Mouse (Mus musculus) myocyte (in vitro differentiated cells): ENCODE measurements around the gene Ddx23.

Source experiments
- E2F4 ChIP-seq: IDR thresholded peaks from one replicate; pipeline ENCODE4 v1.6.1; 2011; ENCODE audit warnings: mild to moderate bottlenecking, control low read depth, moderate library complexity; ENCODE audit not compliant: insufficient read depth
- MAX ChIP-seq: IDR thresholded peaks from one replicate; pipeline ENCODE4 v1.6.1; 2011; ENCODE audit warnings: low read depth, mild to moderate bottlenecking, control low read depth
- MYOD1 ChIP-seq, 3 experiments: IDR thresholded peaks; one replicate each; pipeline ENCODE4 v1.6.1; 2011; ENCODE audit warnings: control low read depth in 2 of 3, low read depth in 2 of 3, mild to moderate bottlenecking in 2 of 3, moderate library complexity in 1 of 3; ENCODE audit not compliant: insufficient read length in 2 of 3, control insufficient read depth in 1 of 3
- MYOG ChIP-seq, 3 experiments: IDR thresholded peaks; one replicate each; pipeline ENCODE4 v1.6.1; 2011; ENCODE audit warnings: control low read depth in 2 of 3, low read depth in 2 of 3, mild to moderate bottlenecking in 2 of 3; ENCODE audit not compliant: insufficient read length in 2 of 3, control insufficient read depth in 1 of 3, insufficient read depth in 1 of 3
- POLR2A ChIP-seq: IDR thresholded peaks from one replicate; pipeline ENCODE4 v1.6.1; 2011; ENCODE audit warnings: low read depth, mild to moderate bottlenecking, control low read depth, moderate library complexity; ENCODE audit not compliant: insufficient read length
- POLR2AphosphoS2 ChIP-seq: IDR thresholded peaks from one replicate; pipeline ENCODE4 v1.6.1; 2011; ENCODE audit warnings: low read depth, control low read depth; ENCODE audit not compliant: insufficient read length
- SRF ChIP-seq: IDR thresholded peaks from one replicate; pipeline ENCODE4 v1.6.1; 2011; ENCODE audit warnings: low read depth; ENCODE audit not compliant: control insufficient read depth, insufficient read length
- TCF12 ChIP-seq: IDR thresholded peaks from one replicate; pipeline ENCODE4 v1.6.1; 2011; ENCODE audit warnings: mild to moderate bottlenecking, control low read depth; ENCODE audit not compliant: poor library complexity, insufficient read depth, severe bottlenecking
- TCF3 ChIP-seq: IDR thresholded peaks from one replicate; pipeline ENCODE4 v1.6.1; 2011; ENCODE audit warnings: low read depth, control low read depth; ENCODE audit not compliant: insufficient read length
- USF1 ChIP-seq: IDR thresholded peaks from one replicate; pipeline ENCODE4 v1.6.1; 2011; ENCODE audit warnings: low read depth, mild to moderate bottlenecking, control low read depth, moderate library complexity

DNA sequence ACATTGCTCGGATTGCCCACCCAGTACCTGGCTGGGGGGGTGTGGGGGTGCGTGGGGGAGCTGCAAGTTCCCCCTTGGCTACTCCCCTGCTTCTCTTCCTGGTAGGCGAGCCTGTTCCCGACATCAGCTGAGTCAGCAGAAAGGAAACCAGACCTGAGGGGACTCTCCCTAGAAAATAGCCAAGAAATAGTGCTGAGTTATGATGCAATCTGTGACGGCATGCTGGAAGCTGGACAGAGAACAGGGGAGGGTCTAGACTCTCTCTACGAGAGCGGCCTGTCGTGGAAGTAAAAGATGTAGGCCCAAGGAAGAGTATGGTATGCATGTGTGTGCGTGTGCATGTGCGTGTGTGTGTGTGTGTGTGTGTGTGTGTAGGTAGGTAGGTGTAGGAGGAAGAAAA is 20.5 kb upstream of the Ddx23 start:
- no peak for TF ChIP-seq E2F4
- TF ChIP-seq MAX, result no peak
- TF ChIP-seq POLR2A, result no peak
- no peak for TF ChIP-seq MYOD1 (IDR thresholded peaks at IDR 0.05; ENCODE audit: control insufficient read depth in 1 of 3, insufficient read length in 2 of 3, low read depth in 2 of 3)
- TF ChIP-seq TCF3, result no peak
- no peak for TF ChIP-seq POLR2AphosphoS2
- TF ChIP-seq SRF, result no peak
- no peak for TF ChIP-seq USF1
- TF ChIP-seq MYOG (IDR thresholded peaks at IDR 0.05; ENCODE audit: control insufficient read depth in 1 of 3, insufficient read depth in 1 of 3, insufficient read length in 2 of 3, low read depth in 2 of 3), result no peak
- no peak for TF ChIP-seq TCF12
